Mouse (Mus musculus) natural killer cell, adult 2 months (primary cell): Measurements from ENCODE around the gene Olfr1373.

Experiments
- DNase-seq, 2 experiments: peaks; one replicate each; pipeline ENCODE4 v3.0.0; 2022; ENCODE audit warnings: low spot score in 2 of 2

The Olfr1373 gene

DNA sequence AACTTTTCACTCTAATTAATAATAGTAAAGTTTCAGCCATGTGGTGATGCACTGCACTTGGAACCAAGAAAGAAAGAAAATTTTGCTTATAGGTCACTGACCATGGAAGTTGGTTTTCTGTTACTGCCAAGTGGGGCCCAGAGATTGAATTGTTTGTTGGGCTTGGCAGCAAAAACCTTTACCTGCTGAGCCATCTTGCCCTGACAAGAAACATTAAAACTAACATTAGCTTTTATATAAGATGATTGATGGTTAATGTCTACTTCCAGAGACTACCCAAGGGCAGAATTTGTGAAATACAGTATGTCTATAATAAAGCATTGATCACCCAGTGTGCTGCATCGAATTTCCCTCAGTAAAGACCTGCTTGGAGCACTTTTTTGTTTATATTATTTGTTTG, 38.9 kb downstream of the Olfr1373 start:
- DNase-seq = no peak

GRCm38 (mm10) chr11:52106037-52106436, 39.3 kb downstream of the Olfr1373 start:
- no peak for DNase-seq

GRCm38 (mm10) chr11:52105503-52105902, 39.8 kb downstream of the Olfr1373 start:
- DNase-seq = no peak

DNA sequence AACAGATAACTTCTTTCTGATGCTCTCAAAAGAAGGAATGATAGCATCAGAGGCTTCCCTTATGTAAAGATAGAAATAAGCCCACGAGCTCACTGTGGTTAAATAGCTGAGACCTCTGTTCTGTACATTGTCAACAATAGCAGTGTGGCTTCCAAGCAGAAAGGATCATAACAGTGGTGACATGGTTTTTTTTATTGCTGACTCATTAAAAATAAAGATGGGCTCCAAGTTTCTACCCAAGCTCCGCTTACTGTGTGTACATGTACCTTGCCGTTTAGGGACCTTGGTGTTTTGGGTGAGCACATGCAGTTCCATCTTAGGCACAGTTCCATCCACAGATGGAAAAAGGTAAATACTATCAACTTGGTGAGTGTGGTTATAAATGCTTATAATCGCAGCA, 42.4 kb downstream of the Olfr1373 start:
- no peak for DNase-seq

GRCm38 (mm10) chr11:52099771-52100219, 45.5 kb downstream of the Olfr1373 start:
- DNase-seq = no peak

DNA sequence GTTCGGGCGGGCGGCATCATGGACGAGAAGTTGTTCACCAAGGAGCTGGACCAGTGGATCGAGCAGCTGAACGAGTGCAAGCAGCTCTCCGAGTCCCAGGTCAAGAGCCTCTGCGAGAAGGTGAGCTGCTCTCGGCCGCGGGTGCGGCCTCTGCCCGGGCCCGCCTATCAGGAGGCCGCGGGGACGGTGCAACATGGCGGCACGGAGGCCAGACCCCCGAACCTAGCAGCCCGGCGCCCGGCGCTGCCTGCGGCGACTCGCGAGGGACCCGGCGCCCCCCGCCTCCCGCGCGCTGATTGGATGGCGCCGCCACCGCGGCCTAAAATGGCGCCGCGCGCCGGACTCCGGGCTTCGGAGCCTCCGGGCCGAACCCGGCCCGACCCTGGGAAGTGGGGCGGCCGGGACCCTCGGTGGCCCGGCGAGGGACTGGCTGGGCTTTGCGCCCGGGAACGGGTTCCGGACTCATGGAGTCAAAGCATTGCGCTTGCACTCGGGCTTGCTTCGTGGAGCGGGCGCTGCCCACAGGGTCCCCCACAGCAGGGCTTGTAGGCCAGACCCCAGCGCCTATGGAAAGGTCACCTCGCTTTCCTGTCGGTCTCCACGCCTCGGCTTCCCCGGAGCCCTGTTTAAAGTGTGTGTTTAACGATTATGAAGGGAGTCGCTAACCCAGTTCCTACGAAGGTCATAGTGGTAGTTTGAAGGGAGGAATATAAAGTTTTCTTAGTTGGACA, 46.1 kb downstream of the Olfr1373 start:
- peak; percentile 62 to 66 for DNase-seq

- peak; percentile 97 to 98 for DNase-seq
Observed at GRCm38 (mm10) chr11:52098398-52098946, 46.9 kb downstream of the Olfr1373 start, which contains the start of gene Ppp2ca. Ppp2ca (plus strand) TSS chr11:52098681.

DNA sequence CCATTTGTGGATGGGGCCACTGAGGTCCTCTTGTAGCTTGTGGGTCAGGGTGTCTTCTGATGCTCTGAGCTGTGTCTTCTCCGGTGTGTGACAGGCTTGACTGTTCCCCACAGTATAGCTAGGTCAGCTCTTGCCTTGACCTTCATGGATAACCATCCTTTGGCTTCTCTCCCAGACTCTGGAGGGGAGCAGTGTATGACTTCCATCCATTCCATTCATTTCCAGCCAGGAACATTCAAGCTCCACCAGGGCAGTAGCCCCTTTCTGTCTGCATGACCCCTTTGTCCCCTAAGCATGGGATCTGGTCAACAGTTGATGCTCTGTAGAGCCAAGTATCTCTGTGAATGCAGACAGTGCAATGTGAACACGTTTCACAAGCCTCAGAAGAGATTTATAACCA, 47.7 kb downstream of the Olfr1373 start:
- no peak for DNase-seq

- peak; percentile 62 to 79 for DNase-seq
Observed at GRCm38 (mm10) chr11:52097016-52097415, 48.3 kb downstream of the Olfr1373 start.
